Mouse (Mus musculus): ENCODE data around the gene Fam53b. TPM values are rescaled to one million over a fixed set of nuclear protein-coding genes. Genes with fewer than 3 reads are reported as not detected.
"Not testable (repeated sequence)": the region's sequence is repeated elsewhere in the genome, so short reads cannot be mapped to it uniquely, and the experiment has no call there.

Fam53b gene
- polyA plus RNA-seq, 1 experiment, result 51.4 TPM

- no peak overlapping the region for H3K4me3 ChIP-seq (replicated peaks; ENCODE audit: control insufficient read depth, low read depth, low read length)
- no peak for TF ChIP-seq POLR2A (IDR thresholded peaks at IDR 0.05; ENCODE audit: borderline replicate concordance, control insufficient read depth, low read depth, low read length)
- TF ChIP-seq CTCF (IDR thresholded peaks at IDR 0.05; ENCODE audit: control insufficient read depth, insufficient read depth, low read length), result no peak
- no peak overlapping the region for H3K27ac ChIP-seq (ENCODE audit: control insufficient read depth, insufficient read depth, low read depth, low read length, poor library complexity)
- WGBS, result 80% methylated on average over 7 of the region's 8 CpGs
- no peaks in the 10 kb centered on the region for H3K4me1 ChIP-seq (ENCODE audit: control insufficient read depth, insufficient read depth, low read length)
These were observed 147.9 kb downstream of the Fam53b start for GRCm38 (mm10) chr7:132665664-132666382.

DNA sequence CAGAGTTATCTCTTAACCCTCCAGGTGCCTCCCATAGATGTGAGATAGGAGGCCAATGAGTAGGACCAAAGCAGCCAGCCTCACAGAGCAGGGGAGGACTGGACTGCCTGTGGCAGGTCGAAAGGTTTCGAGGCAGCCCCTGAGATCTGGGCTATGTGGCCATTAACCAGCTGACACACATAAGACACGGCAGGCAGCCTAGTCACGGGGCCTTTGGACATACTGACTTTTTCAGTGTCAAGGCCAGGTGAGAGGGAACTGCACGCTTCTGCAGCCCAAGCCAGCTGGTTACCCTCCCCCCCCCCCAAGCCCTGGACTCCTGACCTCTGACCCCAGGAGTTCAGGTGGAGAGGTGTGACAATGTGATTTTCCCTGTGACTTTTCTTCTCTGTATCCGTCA, 148.9 kb downstream of the Fam53b start:
- Histone ChIP-seq H3K4me1 (ENCODE audit: control insufficient read depth, insufficient read depth, low read length) (no peaks in the 10 kb centered on the region), H3K4me3 (replicated peaks; ENCODE audit: control insufficient read depth, low read depth, low read length) (no peak overlapping the region)
- 85% methylated on average over 6 of the region's 6 CpGs for WGBS

DNA sequence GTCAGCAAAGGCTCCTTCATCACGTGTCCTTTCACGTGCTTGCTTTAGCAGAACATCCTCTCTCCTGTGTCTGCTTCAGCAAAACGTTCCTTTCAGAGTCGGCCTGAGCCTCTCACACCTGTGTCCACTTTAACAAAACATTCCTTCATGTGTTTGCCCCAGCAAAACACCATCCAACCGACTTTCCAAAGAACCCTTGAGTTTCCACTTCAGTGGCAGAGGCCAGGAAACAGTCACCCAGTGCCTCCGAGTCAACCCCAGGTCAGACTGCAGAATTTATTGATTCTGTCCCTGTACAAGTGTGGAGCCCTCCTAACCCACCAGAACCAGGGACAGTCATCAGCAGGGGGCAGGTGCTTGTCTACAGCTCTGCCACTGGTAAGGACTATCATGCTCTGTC, 150.9 kb downstream of the Fam53b start:
- H3K4me3 ChIP-seq (replicated peaks; ENCODE audit: control insufficient read depth, low read depth, low read length); H3K27ac ChIP-seq (ENCODE audit: control insufficient read depth, insufficient read depth, low read depth, low read length, poor library complexity); H3K4me1 ChIP-seq (ENCODE audit: control insufficient read depth, insufficient read depth, low read length): not testable (repeated sequence)
- WGBS, result 71% methylated on average over 6 of the region's 6 CpGs

More for the DNA sequence above, 148.9 kb downstream of the Fam53b start:
- H3K27ac ChIP-seq (ENCODE audit: control insufficient read depth, insufficient read depth, low read depth, low read length, poor library complexity), result no peak overlapping the region
- TF ChIP-seq CTCF (IDR thresholded peaks at IDR 0.05; ENCODE audit: control insufficient read depth, insufficient read depth, low read length) (no peak), POLR2A (IDR thresholded peaks at IDR 0.05; ENCODE audit: borderline replicate concordance, control insufficient read depth, low read depth, low read length) (no peak)

Other genes starting within 250 kb of the Fam53b start
- gene Oat, start 237.5 kb downstream of the Fam53b start, polyA plus RNA-seq (2011; ENCODE audit: insufficient read depth, insufficient read length, low replicate concordance, missing spikeins), result 29.7 and 31.6 TPM in 2 replicates
- gene Nkx1-2, start 214.2 kb downstream of the Fam53b start, polyA plus RNA-seq (2011; ENCODE audit: insufficient read depth, insufficient read length, low replicate concordance, missing spikeins), result not detected in 2 replicates
- 2.2 and 5.5 TPM in 2 replicates for gene Lhpp, start 203.2 kb downstream of the Fam53b start, polyA plus RNA-seq (2011; ENCODE audit: insufficient read depth, insufficient read length, low replicate concordance, missing spikeins)
- 12.6 and 17.8 TPM in 2 replicates for gene Eef1akmt2, start 38.8 kb upstream of the Fam53b start, polyA plus RNA-seq (2011; ENCODE audit: insufficient read depth, insufficient read length, low replicate concordance, missing spikeins)
- gene Abraxas2, start 45.3 kb upstream of the Fam53b start, polyA plus RNA-seq (2011; ENCODE audit: insufficient read depth, insufficient read length, low replicate concordance, missing spikeins), result 8.4 and 20.1 TPM in 2 replicates
- gene Zranb1, start 117.3 kb upstream of the Fam53b start, polyA plus RNA-seq (2011; ENCODE audit: insufficient read depth, insufficient read length, low replicate concordance, missing spikeins), result 23.8 and 50.2 TPM in 2 replicates